Mouse (Mus musculus) CD4-positive, CD25-positive, alpha-beta regulatory T cell, adult 4 months (primary cell): ENCODE measurements around the gene Prr18. TPM values are rescaled to one million over a fixed set of nuclear protein-coding genes. Genes with fewer than 3 reads are reported as not detected.
A peak's percentile ranks its signal among the peaks of the same experiment; 100 is the strongest.

Source experiments
- ATAC-seq: one replicate; pipeline ENCODE4 v1.8.0; 2017
- polyA plus RNA-seq, 2 experiments: library from polyadenylated mRNA; unstranded; fragments of 100-300 nt; shearing (Covaris generic); gene quantifications; one replicate each; pipeline ENCODE4 v1.2.1; 2017

Prr18 gene
- polyA plus RNA-seq, 2 experiments from 2014 or later: not detected

- ATAC-seq: no peak
Observed at GRCm38 (mm10) chr17:8341360-8341963, 4.2 kb downstream of the Prr18 start.

- peak; percentile 84 for ATAC-seq
Observed at GRCm38 (mm10) chr17:8342706-8343105, 5.4 kb downstream of the Prr18 start.

- no peak for ATAC-seq
Observed at GRCm38 (mm10) chr17:8343416-8343815, 6.2 kb downstream of the Prr18 start.

GRCm38 (mm10) chr17:8347765-8348285, 10.6 kb downstream of the Prr18 start:
- ATAC-seq: no peak

- no peak for ATAC-seq
Observed at GRCm38 (mm10) chr17:8348941-8349340, 11.7 kb downstream of the Prr18 start.

DNA sequence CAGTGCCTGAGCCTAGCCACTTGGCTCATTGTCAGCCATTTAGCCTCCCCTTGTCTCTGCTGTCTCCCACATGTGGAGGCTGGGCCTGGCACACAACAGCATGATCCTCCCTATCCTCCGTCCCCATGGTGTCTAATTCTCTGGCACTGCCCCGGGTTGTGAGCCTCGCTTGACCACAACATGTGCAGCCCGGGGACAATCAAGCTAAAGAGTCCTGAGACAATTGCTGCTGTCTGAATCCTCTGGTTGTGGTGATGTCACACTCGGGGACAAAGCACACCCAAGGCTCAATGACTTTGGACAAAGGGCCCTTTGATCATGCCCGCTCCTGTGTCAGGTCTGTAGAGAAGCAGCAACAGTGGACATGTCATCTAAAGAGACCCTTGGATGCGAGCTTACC, 13.8 kb downstream of the Prr18 start:
- no peak for ATAC-seq

DNA sequence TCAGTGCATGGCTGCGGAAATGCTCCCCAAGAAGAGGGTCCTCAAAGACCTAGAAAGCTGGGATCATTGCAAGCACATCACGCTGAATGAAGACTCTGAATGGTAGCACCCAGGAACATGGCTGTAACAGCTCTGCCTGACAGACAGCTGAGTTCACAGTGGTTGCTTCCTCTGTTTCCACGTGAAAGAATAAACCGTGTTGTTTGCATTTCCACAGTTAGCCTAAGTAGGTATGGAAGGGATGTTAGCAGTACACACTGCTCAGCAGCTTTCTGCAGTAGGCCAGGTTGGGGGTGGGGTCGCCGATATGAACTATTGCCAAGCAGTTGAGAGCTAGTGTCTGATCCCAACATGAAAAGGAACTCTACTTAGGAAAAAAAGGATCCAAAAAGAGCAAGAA, 18.4 kb downstream of the Prr18 start, which contains the start of gene T2:
TSS of gene T2 (plus strand) at position 301 of the 400 bp plus-strand sequence.
- ATAC-seq: no peak

DNA sequence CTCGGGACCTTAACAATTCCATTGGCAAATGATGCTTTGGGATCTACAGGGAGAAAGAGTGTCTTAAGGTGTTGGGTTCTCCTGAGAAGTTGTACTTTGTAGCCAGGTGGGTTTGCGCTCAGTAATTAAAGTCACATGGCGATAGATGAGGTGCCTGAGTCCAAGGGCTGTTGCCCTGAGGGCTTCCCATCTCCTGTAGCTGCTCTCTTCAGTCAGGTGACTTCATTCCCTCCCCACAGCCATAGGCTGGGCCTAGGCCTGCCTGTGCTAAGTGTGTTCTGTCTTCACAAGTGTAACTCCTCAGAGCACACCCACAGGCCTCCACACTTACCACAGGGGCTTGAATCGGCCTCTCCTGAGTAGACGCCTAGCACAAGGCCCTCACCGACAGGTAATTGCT, 20.2 kb downstream of the Prr18 start:
- no peak for ATAC-seq

DNA sequence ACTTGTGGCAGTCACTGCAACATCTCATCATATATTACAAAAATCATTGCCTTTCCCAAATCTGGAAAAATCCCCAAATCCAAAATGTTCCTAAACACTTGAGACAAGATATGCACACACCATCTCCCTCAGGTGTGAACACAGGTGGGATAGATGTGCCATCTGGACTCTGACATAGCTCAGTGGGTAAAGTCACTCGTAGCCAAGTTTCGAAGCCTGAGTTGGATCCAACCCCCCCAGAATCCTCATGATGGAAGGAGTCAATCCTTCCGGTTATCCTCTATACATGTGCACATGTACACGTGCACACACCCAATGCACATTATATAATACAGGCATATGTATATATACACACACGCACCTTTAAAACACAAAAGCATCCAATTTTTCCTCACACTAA, 23.6 kb downstream of the Prr18 start:
- ATAC-seq: no peak

- ATAC-seq: no peak
Observed at GRCm38 (mm10) chr17:8361281-8362103, 24.2 kb downstream of the Prr18 start.

- ATAC-seq: no peak
Observed at GRCm38 (mm10) chr17:8367514-8368480, 30.5 kb downstream of the Prr18 start.

DNA sequence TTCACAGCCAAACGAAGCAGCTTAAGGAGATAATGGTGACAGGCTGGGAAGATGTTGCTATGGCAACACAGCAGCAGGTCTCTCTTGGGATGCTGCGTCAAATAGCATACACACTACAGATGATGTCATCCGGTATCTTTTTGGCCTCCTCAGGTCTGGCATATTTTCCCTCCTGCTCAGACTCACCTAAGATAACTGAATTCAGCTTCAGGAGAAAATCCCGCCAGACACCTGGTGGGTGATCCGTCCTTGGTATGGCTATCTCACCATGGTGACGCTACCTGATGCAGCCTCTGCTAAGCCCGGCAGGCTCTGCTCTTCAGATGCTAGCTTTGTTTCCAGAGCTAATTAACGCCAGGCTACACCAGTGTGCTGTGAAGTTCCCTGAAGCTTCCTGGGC, 31.3 kb downstream of the Prr18 start:
- ATAC-seq: no peak

GRCm38 (mm10) chr17:8369171-8369570, 31.9 kb downstream of the Prr18 start:
- no peak for ATAC-seq

DNA sequence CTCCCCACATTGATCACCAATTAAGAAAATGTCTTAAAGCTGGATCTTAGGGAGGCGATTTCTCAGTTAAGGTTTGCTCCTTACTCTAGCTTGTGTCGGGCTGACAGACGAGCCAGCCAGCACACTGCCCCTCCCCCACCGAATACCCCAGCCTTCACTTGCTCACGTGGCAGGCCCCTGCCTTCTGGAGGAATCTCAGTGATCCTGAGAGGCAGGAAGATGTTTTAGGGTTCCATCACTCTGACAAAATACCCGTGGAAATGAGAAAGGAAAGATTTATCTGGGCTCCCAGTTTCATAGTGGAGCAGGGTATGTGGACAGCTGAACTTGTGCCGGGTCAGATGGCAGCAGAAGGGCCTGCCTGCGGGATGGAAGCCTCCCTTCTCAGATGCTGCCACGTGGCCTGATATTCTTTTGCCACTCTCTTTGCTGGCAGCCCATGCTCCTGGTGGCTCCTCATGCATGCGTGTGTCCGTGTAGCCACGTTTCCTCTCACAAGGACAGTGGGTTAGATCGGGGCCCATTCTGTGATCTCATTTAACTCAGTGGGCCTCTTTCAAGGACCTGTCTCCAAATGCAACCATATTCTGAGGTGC, 33.5 kb downstream of the Prr18 start:
- ATAC-seq: no peak

DNA sequence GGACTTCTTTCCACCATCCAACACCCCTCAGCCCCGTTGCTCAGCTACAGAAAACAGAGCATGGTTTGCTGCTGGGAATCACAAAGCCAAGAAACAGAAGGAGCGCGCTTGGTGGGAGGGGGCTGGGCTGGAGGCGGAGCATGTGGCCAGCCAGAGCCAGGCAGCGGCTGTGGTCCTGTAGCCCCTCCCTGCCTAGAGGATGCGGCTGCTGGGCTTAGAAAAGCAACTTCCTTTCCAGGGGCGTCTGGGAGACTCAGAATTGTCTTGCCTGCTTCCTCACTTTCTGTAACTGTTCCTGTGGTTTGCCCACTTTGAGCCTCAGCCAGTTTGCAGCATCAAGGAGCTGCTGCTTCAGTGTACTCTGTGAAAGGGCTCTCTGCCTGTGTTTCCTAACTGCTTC, 34.6 kb downstream of the Prr18 start:
- ATAC-seq: peak; percentile 79

- peak; percentile 75 for ATAC-seq
Observed at GRCm38 (mm10) chr17:8372286-8373046, 35.2 kb downstream of the Prr18 start.

GRCm38 (mm10) chr17:8377298-8377697, 40.0 kb downstream of the Prr18 start:
- no peak for ATAC-seq

- ATAC-seq: no peak
Observed at GRCm38 (mm10) chr17:8385441-8385840, 48.2 kb downstream of the Prr18 start.

DNA sequence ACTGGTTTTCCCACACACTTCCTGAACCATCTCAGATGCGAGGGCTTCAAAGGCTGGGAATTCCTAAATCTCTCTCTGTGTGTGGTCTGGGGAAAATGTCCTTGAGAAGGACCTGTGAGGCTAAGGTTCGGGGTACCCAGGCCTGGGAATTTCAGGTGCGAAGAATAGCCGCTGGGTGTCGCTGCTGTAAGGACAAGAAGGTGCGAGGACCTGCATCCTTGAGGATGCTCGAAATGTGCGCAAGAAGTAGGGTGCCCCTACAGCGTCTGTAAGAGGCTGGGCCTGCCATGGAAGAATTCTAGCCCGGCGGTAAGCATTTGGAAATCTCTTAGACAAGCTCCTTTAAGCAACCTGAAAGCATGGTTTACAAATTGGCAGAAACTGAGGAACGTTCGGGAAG, 51.2 kb downstream of the Prr18 start:
- ATAC-seq: peak; percentile 56

DNA sequence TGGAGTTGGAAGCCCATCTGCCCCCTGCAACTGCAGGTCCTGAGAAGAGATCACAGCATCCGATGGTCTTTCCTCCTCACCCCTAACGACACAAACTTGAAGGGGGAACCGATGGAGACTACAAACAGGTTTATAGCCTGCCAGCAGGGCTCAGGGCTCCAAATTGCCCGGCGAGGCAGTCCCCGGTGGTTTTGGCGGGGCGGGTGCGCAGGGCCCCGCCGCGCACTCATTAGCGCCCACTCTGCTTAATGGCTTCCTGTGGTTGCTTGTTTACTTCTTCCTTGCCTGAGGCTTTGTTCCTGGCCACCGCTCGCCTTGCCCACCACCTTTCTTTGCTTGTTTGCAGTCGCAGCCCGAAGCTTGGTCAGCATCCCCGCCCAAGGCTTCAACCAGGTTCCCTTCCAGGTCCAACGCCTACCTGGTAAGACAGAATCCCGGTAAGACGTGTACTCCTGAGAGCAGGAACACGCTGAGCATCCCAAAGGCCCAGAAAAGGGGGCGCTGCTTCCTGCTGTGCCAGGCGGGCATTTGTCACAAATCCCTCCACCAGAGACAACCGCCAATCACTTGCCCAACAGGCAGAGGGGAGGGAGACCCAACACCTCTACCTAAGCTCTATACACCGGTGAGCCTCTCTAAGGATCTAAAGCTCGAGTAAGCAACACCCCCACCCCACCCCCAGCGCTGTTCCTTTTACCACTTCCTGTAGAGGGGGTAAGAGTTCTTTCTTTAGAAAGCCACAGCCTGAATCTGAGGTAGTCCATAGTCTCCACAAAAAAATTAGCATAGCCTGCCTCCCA, 51.9 kb downstream of the Prr18 start:
- peak; percentile 92 for ATAC-seq

DNA sequence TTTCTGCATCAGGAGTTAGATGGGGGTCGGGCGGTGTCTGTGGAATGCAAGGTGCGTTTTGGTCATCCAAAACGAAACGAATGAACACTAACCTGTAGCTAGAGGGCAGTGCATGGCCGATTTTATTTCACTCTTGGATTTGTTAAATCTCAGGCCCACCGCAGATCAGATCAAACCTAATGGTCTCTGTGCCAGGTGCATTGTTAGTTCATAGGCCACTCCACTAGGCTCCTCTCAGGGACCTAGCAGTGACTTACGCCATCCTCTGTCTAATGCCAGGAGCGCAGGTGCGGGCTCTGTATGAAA, 52.5 kb downstream of the Prr18 start:
- no peak for ATAC-seq
